Mouse (Mus musculus) hindlimb bud, embryonic 11.5 days (tissue): Measurements from ENCODE around the gene Hebp1.
A peak's percentile ranks its signal among the peaks of the same experiment; 100 is the strongest.

Experiments used
- DNase-seq: peaks from one replicate; pipeline ENCODE4 v3.0.0-alpha.2; 2012; ENCODE audit warnings: low read depth, low spot score; ENCODE audit errors: extremely low spot score

Hebp1 gene

GRCm38 (mm10) chr6:135124755-135125380 lies 73.0 kb downstream of the Hebp1 start:
- DNase-seq: no peak

DNA sequence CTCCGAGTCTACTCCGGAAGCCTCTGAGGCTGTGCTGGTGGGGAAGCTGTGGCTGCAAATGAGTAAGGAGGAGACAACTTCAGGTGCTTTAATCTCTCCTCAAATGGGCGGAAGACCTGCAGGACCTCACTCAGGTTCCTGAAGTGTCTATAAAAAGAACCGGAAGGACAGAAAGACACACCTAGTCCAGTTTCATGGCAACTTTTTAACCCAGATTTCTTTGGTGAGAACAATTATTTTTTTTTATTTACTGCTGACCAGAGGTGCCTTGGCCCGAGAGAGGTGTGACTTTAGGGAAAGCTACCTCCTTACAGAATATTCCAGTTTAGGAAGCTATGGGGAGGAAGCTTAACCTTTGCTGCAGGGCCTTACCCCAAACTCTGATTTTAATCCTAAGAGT lies 79.6 kb downstream of the Hebp1 start, which contains the start of gene Gprc5d:
Gene Gprc5d, minus strand, starts transcription at position 101 of the 400 bp plus-strand sequence.
- DNase-seq: no peak

DNA sequence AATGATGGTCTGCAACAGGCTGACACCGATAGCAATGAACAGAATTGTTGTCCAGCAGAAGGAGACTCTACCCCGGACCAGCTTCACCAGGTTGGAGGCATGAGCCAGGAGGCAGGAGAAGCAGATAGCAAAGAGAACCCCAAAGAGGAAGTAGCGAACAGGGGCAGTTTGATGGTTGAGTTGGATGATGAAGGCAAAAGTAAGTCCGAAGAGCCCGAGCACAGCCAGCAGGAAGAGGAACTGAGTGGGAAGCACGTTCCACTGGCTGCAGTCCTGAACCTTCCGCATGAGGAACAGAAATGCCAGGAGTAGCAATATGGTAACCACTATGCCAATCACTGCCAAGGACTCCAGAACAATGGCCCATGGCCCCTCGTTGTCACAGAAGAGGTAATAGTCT lies 81.3 kb downstream of the Hebp1 start:
- no peak for DNase-seq

DNA sequence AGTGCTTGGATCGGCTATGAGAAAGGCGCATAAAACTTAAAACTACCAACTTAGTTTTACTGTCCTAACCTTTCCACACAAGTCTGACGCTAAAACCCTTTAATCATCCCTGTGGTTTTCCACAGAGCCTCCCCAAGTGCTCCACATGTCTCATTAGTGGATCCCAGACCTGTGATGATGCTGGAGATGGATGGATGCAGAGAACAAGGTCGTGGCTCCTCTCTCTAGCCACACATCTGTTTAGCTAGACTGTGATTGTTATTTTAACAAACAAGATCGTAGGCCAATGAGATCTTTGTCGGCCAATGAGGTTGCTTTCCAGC lies 84.7 kb downstream of the Hebp1 start:
- DNase-seq: no peak

GRCm38 (mm10) chr6:135112411-135113113 lies 85.3 kb downstream of the Hebp1 start:
- DNase-seq: no peak

GRCm38 (mm10) chr6:135107014-135107413 lies 90.8 kb downstream of the Hebp1 start:
- DNase-seq: no peak

DNA sequence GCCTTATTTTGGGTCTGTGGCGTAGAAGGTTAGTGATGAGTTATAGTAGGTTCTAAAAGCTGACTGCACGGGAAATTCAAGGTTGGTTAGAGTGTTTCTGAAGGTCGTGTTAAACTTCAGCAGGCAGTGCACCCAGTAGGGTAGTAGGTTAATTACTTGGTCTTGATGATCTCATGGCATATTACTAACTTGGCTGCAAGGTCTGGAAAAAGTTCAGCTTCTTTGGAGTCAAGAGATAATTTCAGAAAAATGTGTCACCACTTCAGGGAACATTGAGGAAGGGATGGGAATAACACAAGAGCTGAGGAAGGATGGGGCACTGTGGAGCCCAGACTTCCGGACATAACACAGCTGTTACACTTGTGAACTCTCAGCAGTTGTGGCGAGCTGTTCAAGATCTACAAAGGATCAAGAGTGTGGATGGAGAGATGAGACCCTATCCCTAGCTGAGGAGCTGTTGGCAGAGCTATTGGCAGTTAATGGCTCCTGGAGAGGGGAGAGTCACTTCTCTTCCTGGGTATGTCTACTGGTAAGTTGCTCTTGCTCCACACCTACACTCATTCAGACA lies 95.0 kb downstream of the Hebp1 start:
- DNase-seq: no peak

- no peak for DNase-seq
These were observed 96.9 kb downstream of the Hebp1 start for GRCm38 (mm10) chr6:135100787-135101472.

GRCm38 (mm10) chr6:135092798-135093470 lies 104.9 kb downstream of the Hebp1 start:
- no peak for DNase-seq

DNA sequence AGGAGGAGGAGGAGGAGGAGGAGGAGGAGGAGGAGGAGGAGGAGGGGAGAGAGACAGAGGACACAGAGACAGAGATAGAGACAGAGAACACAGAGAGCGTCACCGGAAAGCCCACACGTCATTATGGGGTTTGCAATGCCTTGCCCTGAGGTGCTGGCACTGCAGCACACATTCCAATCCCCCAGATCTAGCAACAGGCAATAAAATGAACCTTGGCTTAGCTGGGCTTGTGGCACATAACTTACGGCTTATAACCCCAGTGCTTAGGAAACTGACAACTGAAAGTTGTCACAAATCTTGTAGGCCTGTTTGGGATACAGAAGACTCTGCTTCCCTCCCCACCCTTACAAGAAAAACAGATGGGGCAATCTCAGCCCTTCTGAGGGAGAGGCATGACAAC lies 107.2 kb downstream of the Hebp1 start:
- no peak for DNase-seq

GRCm38 (mm10) chr6:135089786-135090185 lies 108.0 kb downstream of the Hebp1 start:
- DNase-seq: no peak

DNA sequence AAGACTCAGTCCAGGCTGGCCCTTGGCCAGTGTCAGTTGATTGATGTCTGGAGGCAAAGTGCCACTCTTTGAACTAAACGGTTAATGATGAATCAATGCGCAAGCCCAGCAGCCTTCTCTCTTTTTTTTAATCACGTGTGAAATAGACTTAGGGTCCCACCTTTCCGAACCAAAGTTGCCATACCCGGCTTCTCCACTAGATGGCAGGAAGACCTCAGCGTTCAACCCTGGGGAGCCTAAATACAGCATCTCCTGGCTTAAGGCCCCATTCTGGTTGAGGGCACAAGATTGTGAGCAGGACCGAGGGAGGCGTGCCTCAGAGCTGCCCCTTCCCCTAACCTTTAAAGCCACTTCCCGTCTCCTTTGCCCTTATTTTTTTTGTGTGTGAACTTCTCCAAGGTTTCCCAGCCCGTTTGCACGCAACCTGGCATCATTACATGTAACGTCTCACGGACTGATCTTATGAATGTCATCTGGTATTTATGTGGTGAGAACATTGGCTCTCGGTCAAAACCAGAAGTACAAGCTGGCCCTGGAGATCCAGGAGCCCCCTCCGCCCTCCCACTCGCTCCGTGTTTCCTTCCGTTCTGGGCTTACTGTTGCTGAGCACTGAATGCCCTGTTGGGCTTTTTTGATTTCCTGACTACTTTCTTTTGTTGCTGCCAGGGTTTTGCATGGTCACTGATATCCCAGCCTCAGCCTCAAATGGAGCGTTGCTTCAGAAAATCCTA lies 109.9 kb downstream of the Hebp1 start:
- peak; percentile 89 for DNase-seq
